Mouse (Mus musculus) neural tube, embryonic 11.5 days (tissue): ENCODE results near the gene Tuft1. TPM values are rescaled to one million over a fixed set of nuclear protein-coding genes. Genes with fewer than 3 reads are reported as not detected.
"Not testable (repeated sequence)": the region's sequence is repeated elsewhere in the genome, so short reads cannot be mapped to it uniquely, and the experiment has no call there.

Source experiments
- ATAC-seq: fragments of 200-750 bp; cut with Nextera tagmentation; 2 replicates; pipeline ENCODE4 v1.8.0; 2017; ENCODE audit warnings: moderate number of reproducible peaks, mild to moderate bottlenecking, moderate TSS enrichment, moderate library complexity; ENCODE audit not compliant: insufficient read depth, low FRiP score, low TSS enrichment
- DNase-seq: peaks from one replicate; pipeline ENCODE4 v3.0.0-alpha.2; 2015; ENCODE audit warnings: low spot score
- H3K27ac ChIP-seq: fragments of 300-500 bp; sonication (generic); 2 replicates; pipeline ENCODE4 v1.5.1; 2014; ENCODE audit warnings: low read depth, mild to moderate bottlenecking, low read length
- H3K27me3 ChIP-seq: fragments of 300-500 bp; sonication (generic); 2 replicates; pipeline ENCODE4 v1.6.1; 2014; ENCODE audit warnings: mild to moderate bottlenecking, low read length, mixed read lengths; ENCODE audit not compliant: control insufficient read depth, insufficient read depth
- H3K36me3 ChIP-seq: fragments of 300-500 bp; sonication (generic); 2 replicates; pipeline ENCODE4 v1.6.1; 2014; ENCODE audit warnings: mild to moderate bottlenecking, low read length, moderate library complexity, mixed read lengths; ENCODE audit not compliant: control insufficient read depth, insufficient read depth
- H3K4me1 ChIP-seq: fragments of 300-500 bp; sonication (generic); 2 replicates; pipeline ENCODE4 v1.6.1; 2014; ENCODE audit warnings: low read length, mixed read lengths; ENCODE audit not compliant: control insufficient read depth, insufficient read depth
- H3K4me2 ChIP-seq: fragments of 300-500 bp; sonication (generic); 2 replicates; pipeline ENCODE4 v1.6.1; 2014; ENCODE audit warnings: low read depth, mild to moderate bottlenecking, moderate library complexity
- H3K4me3 ChIP-seq: fragments of 300-500 bp; sonication (generic); 2 replicates; pipeline ENCODE4 v1.5.1; 2014; ENCODE audit warnings: low read depth, low read length
- H3K9ac ChIP-seq: fragments of 300-500 bp; sonication (generic); 2 replicates; pipeline ENCODE4 v1.6.1; 2014; ENCODE audit warnings: mild to moderate bottlenecking, low read length
- H3K9me3 ChIP-seq: fragments of 300-500 bp; sonication (generic); 2 replicates; pipeline ENCODE4 v1.6.1; 2016; ENCODE audit warnings: low read length; ENCODE audit not compliant: control insufficient read depth
- WGBS: fragments of 180-500 bp; shearing (Covaris S2); extraction: QIAGEN DNeasy Blood & Tissue Kit; methylation state at CpG from one replicate; pipeline ENCODE4 v1.1.7; 2014; 5-methylcytosine and 5-hydroxymethylcytosine counted together
- polyA plus RNA-seq: library from polyadenylated mRNA; unstranded; fragments of >200 nt; fragmentation: Nextera tagmentation; extraction: Ambion mirVana; gene quantifications from 2 replicates; pipeline ENCODE4 v1.2.1, GENCODE M21; 2014

The Tuft1 gene
- polyA plus RNA-seq, 1 experiment from 2014 or later, result 3.6 TPM

DNA sequence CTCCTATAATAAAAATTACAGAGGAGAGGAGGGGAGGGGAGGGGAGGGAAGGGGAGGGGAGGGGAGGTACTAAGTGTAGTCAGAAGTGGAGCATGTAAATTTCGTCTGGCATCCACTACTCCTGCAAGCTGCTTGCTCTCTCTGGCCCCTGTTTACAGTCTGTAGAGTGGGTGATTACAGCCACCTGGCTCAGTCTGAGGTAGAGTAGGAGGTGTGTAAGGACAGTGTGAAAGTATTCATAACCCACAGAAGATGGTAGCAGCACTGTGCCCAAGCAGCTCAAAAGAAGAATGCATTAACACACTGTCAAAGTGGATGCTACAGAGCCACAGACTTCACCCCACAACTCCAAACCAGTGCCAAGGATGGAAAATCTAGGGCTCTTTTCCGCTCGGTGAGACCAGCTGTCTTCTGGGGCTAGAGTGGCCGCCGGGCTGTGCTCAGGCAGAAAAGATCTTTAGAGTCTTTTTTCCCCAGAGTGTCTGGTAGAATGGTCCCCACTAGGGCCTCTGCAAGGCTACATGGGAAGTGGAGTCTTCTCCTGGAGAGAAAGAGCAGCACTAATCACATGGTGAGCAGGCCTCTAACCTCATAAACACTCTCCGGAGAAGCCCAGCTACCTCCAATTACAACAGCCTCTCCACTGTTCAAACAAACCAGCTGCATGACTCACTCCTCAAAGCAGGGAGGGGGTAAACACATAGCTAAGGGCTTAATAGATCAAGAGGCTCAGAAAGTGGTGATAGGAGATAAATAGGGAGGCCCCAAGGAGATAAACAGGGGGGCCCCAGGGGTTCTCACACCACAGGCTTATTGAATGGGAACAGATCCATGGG is 9.7 kb downstream of the Tuft1 start:
- DNase-seq (no peak), ATAC-seq (no peak)
- Histone ChIP-seq H3K9ac (no peak overlapping the region), H3K4me2 (no peak overlapping the region), H3K36me3 (no peaks in the 10 kb centered on the region), H3K4me1 (0 out of 2 replicates have a peak, but pooled peaks cover 2% of the 10 kb centered on the region), H3K27ac (no peak overlapping the region), H3K9me3 (no peaks in the 10 kb centered on the region), H3K27me3 (no peaks in the 10 kb centered on the region), H3K4me3 (no peak overlapping the region)
- WGBS, result 45% methylated on average over 6 of the region's 6 CpGs

- not testable (repeated sequence) for ATAC-seq, H3K4me2 ChIP-seq, H3K4me1 ChIP-seq, H3K9me3 ChIP-seq, H3K27ac ChIP-seq, H3K36me3 ChIP-seq, H3K9ac ChIP-seq, H3K27me3 ChIP-seq, H3K4me3 ChIP-seq, DNase-seq
- 83% methylated on average over 2 of the region's 2 CpGs for WGBS
Observed at GRCm38 (mm10) chr3:94642495-94643162, 16.0 kb downstream of the Tuft1 start, which contains the start of gene Gm10972. Gene Gm10972 (plus strand): TSS chr3:94643112.

GRCm38 (mm10) chr3:94629876-94630275 is 28.8 kb downstream of the Tuft1 start:
- ATAC-seq (no peak), DNase-seq (no peak)
- no peak overlapping the region for H3K4me2 ChIP-seq
- no peak overlapping the region for H3K9ac ChIP-seq
- no peaks in the 10 kb centered on the region for H3K4me1 ChIP-seq
- H3K36me3 ChIP-seq, result no peaks in the 10 kb centered on the region
- H3K27me3 ChIP-seq, result no peaks in the 10 kb centered on the region
- no peak overlapping the region for H3K4me3 ChIP-seq
- WGBS, result 77% methylated on average over 3 of the region's 3 CpGs
- H3K27ac ChIP-seq, result no peak overlapping the region
- H3K9me3 ChIP-seq, result no peaks in the 10 kb centered on the region

DNA sequence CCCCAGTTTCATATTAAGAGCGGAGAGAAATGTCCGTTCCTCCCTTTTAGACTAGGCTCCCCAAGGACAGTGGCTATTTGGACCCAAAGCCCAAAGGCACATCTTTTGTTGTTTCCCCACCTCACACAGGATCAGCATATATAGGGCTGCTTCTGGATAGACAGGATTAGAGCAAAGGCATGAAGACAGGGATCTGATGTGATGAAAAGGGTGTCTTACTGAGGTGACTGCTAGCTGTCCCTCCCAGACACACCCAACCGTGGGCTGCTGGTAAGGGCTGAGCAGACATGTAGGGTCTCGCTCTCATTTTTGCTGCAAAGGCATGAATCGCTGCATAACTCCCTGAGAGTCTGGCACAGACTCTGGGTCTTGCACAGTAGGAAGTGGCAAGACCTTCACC is 30.0 kb downstream of the Tuft1 start:
- no peaks in the 10 kb centered on the region for H3K9me3 ChIP-seq
- no peak overlapping the region for H3K4me2 ChIP-seq
- H3K4me3 ChIP-seq, result no peak overlapping the region
- H3K27ac ChIP-seq, result no peak overlapping the region
- no peak for ATAC-seq
- H3K4me1 ChIP-seq, result no peaks in the 10 kb centered on the region
- 93% methylated on average over 5 of the region's 5 CpGs for WGBS
- no peak overlapping the region for H3K9ac ChIP-seq
- no peaks in the 10 kb centered on the region for H3K27me3 ChIP-seq
- H3K36me3 ChIP-seq, result no peaks in the 10 kb centered on the region
- DNase-seq, result no peak

- DNase-seq, result no peak
- Histone ChIP-seq H3K9ac (no peak overlapping the region), H3K9me3 (no peaks in the 10 kb centered on the region)
Observed at GRCm38 (mm10) chr3:94624281-94624680, 34.4 kb downstream of the Tuft1 start.

GRCm38 (mm10) chr3:94622550-94622949 is 36.1 kb downstream of the Tuft1 start:
- Histone ChIP-seq H3K4me2 (no peak overlapping the region), H3K9me3 (no peaks in the 10 kb centered on the region), H3K36me3 (no peaks in the 10 kb centered on the region), H3K27me3 (no peaks in the 10 kb centered on the region), H3K4me3 (no peak overlapping the region), H3K27ac (no peak overlapping the region), H3K9ac (no peak overlapping the region), H3K4me1 (no peaks in the 10 kb centered on the region)
- ATAC-seq (no peak), DNase-seq (no peak)
- 88% methylated on average over 10 of the region's 10 CpGs for WGBS

More at GRCm38 (mm10) chr3:94624281-94624680, 34.4 kb downstream of the Tuft1 start:
- no peaks in the 10 kb centered on the region for H3K27me3 ChIP-seq
- no peaks in the 10 kb centered on the region for H3K36me3 ChIP-seq
- H3K4me2 ChIP-seq, result no peak overlapping the region
- no peak overlapping the region for H3K4me3 ChIP-seq
- H3K4me1 ChIP-seq, result no peaks in the 10 kb centered on the region
- WGBS, result 94% methylated on average over 4 of the region's 4 CpGs
- H3K27ac ChIP-seq, result no peak overlapping the region
- no peak for ATAC-seq

- Histone ChIP-seq H3K9me3 (no peaks in the 10 kb centered on the region), H3K4me2 (no peak overlapping the region), H3K27me3 (no peaks in the 10 kb centered on the region), H3K4me3 (no peak overlapping the region), H3K27ac (no peak overlapping the region), H3K9ac (no peak overlapping the region), H3K4me1 (no peaks in the 10 kb centered on the region), H3K36me3 (no peaks in the 10 kb centered on the region)
- ATAC-seq (no peak), DNase-seq (no peak)
- 88% methylated on average over 11 of the region's 11 CpGs for WGBS
Observed at GRCm38 (mm10) chr3:94621740-94622507, 36.7 kb downstream of the Tuft1 start.

DNA sequence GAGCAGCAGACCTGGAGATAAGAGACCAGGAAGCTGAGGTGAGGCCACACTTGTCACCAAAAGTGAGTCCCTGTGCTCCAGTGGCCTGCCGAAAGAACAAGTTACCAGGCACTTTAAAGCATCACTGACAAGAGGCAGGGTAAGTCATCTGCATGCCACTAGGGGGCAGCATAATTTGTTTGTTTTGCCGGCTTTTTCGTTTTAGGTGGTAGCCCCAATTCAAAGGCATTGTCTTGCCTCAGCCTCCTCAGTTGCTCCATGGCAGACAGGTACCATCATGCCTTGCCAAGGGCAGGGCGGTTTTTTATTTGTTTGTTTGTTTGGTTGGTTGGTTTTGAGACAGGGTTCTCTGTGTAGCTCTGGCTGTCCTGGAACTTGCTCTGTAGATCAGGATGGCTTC is 42.0 kb downstream of the Tuft1 start:
- ATAC-seq (no peak), DNase-seq (no peak)
- WGBS, result 68% methylated on average over 4 of the region's 4 CpGs

More for the DNA sequence above, 42.0 kb downstream of the Tuft1 start:
- Histone ChIP-seq H3K9me3 (no peaks in the 10 kb centered on the region), H3K27ac (no peak overlapping the region), H3K27me3 (no peaks in the 10 kb centered on the region), H3K4me3 (no peak overlapping the region), H3K36me3 (no peaks in the 10 kb centered on the region), H3K4me1 (no peaks in the 10 kb centered on the region), H3K4me2 (no peak overlapping the region), H3K9ac (no peak overlapping the region)
